Mouse (Mus musculus): ENCODE data around the gene Gm49318.
A peak's percentile ranks its signal among the peaks of the same experiment; 100 is the strongest.
"Not testable (repeated sequence)": the region's sequence is repeated elsewhere in the genome, so short reads cannot be mapped to it uniquely, and the experiment has no call there.

Gene Gm49318

GRCm38 (mm10) chr9:22070791-22071573, at the start of gene Gm49318, which contains the start of gene Zfp653:
TSS of gene Gm49318 (minus strand) at chr9:22071259.
TSS of gene Zfp653 (minus strand) at chr9:22071376.
- DNase-seq: peak; percentile 98

GRCm38 (mm10) chr9:22119543-22119942, 48.5 kb upstream of the Gm49318 start:
- DNase-seq: no peak

- peak; percentile 75 for DNase-seq
Observed at GRCm38 (mm10) chr9:22117754-22118456, 46.8 kb upstream of the Gm49318 start.

- peak; percentile 95 for DNase-seq
Observed at GRCm38 (mm10) chr9:22116740-22117426, 45.8 kb upstream of the Gm49318 start, which contains the start of gene Elof1. TSS of gene Elof1 (minus strand) at chr9:22117172.

- peak; percentile 51 for DNase-seq
Observed at GRCm38 (mm10) chr9:22116086-22116485, 45.0 kb upstream of the Gm49318 start.

- DNase-seq: no peak
Observed at GRCm38 (mm10) chr9:22115635-22116034, 44.6 kb upstream of the Gm49318 start.

- DNase-seq: no peak
Observed at GRCm38 (mm10) chr9:22108194-22108593, 37.1 kb upstream of the Gm49318 start.

- no peak for DNase-seq
Observed at GRCm38 (mm10) chr9:22099922-22100321, 28.9 kb upstream of the Gm49318 start.

- no peak for DNase-seq
Observed at GRCm38 (mm10) chr9:22098993-22099696, 28.1 kb upstream of the Gm49318 start, which contains the start of gene Cnn1. TSS of gene Cnn1 (plus strand) at chr9:22099216.

GRCm38 (mm10) chr9:22095854-22096307, 24.8 kb upstream of the Gm49318 start:
- peak; percentile 90 for DNase-seq

- DNase-seq: no peak
Observed at GRCm38 (mm10) chr9:22092746-22093145, 21.7 kb upstream of the Gm49318 start.

GRCm38 (mm10) chr9:22089986-22090385, 18.9 kb upstream of the Gm49318 start:
- no peak for DNase-seq

GRCm38 (mm10) chr9:22089281-22089680, 18.2 kb upstream of the Gm49318 start:
- DNase-seq: no peak

- DNase-seq: no peak
Observed at GRCm38 (mm10) chr9:22087034-22087618, 16.1 kb upstream of the Gm49318 start.

- no peak for DNase-seq
Observed at GRCm38 (mm10) chr9:22086012-22086411, 15.0 kb upstream of the Gm49318 start.

GRCm38 (mm10) chr9:22085022-22085834, 14.2 kb upstream of the Gm49318 start, which contains the start of gene Ecsit:
TSS of gene Ecsit (minus strand) at chr9:22085438.
- peak; percentile 89 for DNase-seq

- no peak for DNase-seq
Observed at GRCm38 (mm10) chr9:22084667-22085021, 13.6 kb upstream of the Gm49318 start.

GRCm38 (mm10) chr9:22076223-22076622, 5.2 kb upstream of the Gm49318 start:
- DNase-seq: no peak

GRCm38 (mm10) chr9:22075778-22076177, 4.7 kb upstream of the Gm49318 start:
- not testable (repeated sequence) for DNase-seq

- DNase-seq: no peak
Observed at GRCm38 (mm10) chr9:22072276-22072675, 1.2 kb upstream of the Gm49318 start.

- DNase-seq: no peak
Observed at GRCm38 (mm10) chr9:22069881-22070553, 1.0 kb downstream of the Gm49318 start.
